Mouse (Mus musculus): ENCODE measurements around the gene Vmn1r113. TPM values are rescaled to one million over a fixed set of nuclear protein-coding genes. Genes with fewer than 3 reads are reported as not detected.

Vmn1r113 gene
- polyA plus RNA-seq (2012; rRNA removed): not detected in 2 replicates

GRCm38 (mm10) chr7:20786985-20787384 lies at the start of gene Vmn1r113:
Gene Vmn1r113, plus strand, starts transcription at chr7:20787285.

GRCm38 (mm10) chr7:20770885-20771284 lies 16.2 kb upstream of the Vmn1r113 start, which contains the start of gene Vmn1r112:
Gene Vmn1r112, plus strand, starts transcription at chr7:20771185.

GRCm38 (mm10) chr7:20812086-20812485 lies 25.0 kb downstream of the Vmn1r113 start, which contains the start of gene Vmn1r114:
Gene Vmn1r114, minus strand, starts transcription at chr7:20812186.

Other genes starting within 250 kb of the Vmn1r113 start
- gene Gm5726, start 241.5 kb upstream of the Vmn1r113 start, polyA plus RNA-seq (2012; rRNA removed): not detected in 2 replicates
- not detected in 2 replicates for gene Gm4141, start 211.0 kb upstream of the Vmn1r113 start, polyA plus RNA-seq (2012; rRNA removed)
- gene Gm4513, start 188.3 kb upstream of the Vmn1r113 start, polyA plus RNA-seq (2012; rRNA removed): not detected in 2 replicates
- gene Vmn1r107, start 118.4 kb upstream of the Vmn1r113 start, polyA plus RNA-seq (2012; rRNA removed): not detected in 2 replicates
- gene Vmn1r111, start 84.1 kb upstream of the Vmn1r113 start, polyA plus RNA-seq (2012; rRNA removed): not detected in 2 replicates
- not detected in 2 replicates for gene Gm10668, start 56.7 kb upstream of the Vmn1r113 start, polyA plus RNA-seq (2012; rRNA removed)
- not detected in 2 replicates for gene Vmn1r112, start 16.1 kb upstream of the Vmn1r113 start, polyA plus RNA-seq (2012; rRNA removed)
- gene Vmn1r114, start 24.9 kb downstream of the Vmn1r113 start, polyA plus RNA-seq (2012; rRNA removed): not detected in 2 replicates
- gene Vmn1r115, start 57.7 kb downstream of the Vmn1r113 start, polyA plus RNA-seq (2012; rRNA removed): not detected in 2 replicates
- not detected in 2 replicates for gene Vmn1r116, start 85.0 kb downstream of the Vmn1r113 start, polyA plus RNA-seq (2012; rRNA removed)
- not detected in 2 replicates for gene Vmn1r117, start 96.8 kb downstream of the Vmn1r113 start, polyA plus RNA-seq (2012; rRNA removed)
- gene Vmn1r118, start 125.1 kb downstream of the Vmn1r113 start, polyA plus RNA-seq (2012; rRNA removed): not detected in 2 replicates
- not detected in 2 replicates for gene Vmn1r119, start 225.2 kb downstream of the Vmn1r113 start, polyA plus RNA-seq (2012; rRNA removed)